ENCODE assay signal across 16 mouse cellular contexts in genomic region chr11:21081169-21081568, GRCm38 (mm10).
"Had no signal": no experiment of that assay in that cellular context is flagged by ENCODE, and none has a peak within 500 bp of the region (broad histone marks: within the 10 kb centered on the region; RNA-seq: fewer than 3 reads in every experiment).

No protein-coding gene starts in this region.

- H3K9me3 ChIP-seq: limb, embryonic 13.5 days; liver, embryonic 13.5 days; megakaryocyte, embryonic 14.5 days; midbrain, embryonic 15.5 days; neural tube, embryonic 15.5 days had no signal

- H3K27ac ChIP-seq: limb, embryonic 13.5 days; liver, embryonic 13.5 days; midbrain, embryonic 15.5 days; neural tube, embryonic 15.5 days had no signal

- H3K4me3 ChIP-seq: limb, embryonic 13.5 days; liver, embryonic 13.5 days; megakaryocyte, embryonic 14.5 days; midbrain, embryonic 15.5 days; neural tube, embryonic 15.5 days had no signal

- H3K9ac ChIP-seq: limb, embryonic 13.5 days; liver, embryonic 13.5 days; midbrain, embryonic 15.5 days; neural tube, embryonic 15.5 days had no signal

- DNase-seq: kidney, adult 8-10 months; kidney, postnatal 36 days; left cerebral cortex, postnatal 4 days; liver, embryonic 13.5 days; lung, adult 18-20 months; lung, postnatal 4 days; right cerebral cortex, adult 18-20 months; right cerebral cortex, postnatal 25 days; thymus, postnatal 36 days had no signal

- H3K27me3 ChIP-seq: limb, embryonic 13.5 days; megakaryocyte, embryonic 14.5 days; midbrain, embryonic 15.5 days; neural tube, embryonic 15.5 days had no signal

- H3K4me2 ChIP-seq: limb, embryonic 13.5 days; liver, embryonic 13.5 days; midbrain, embryonic 11.5 days; midbrain, embryonic 15.5 days; neural tube, embryonic 15.5 days had no signal

- H3K36me3 ChIP-seq: limb, embryonic 13.5 days; liver, embryonic 13.5 days; midbrain, embryonic 15.5 days; neural tube, embryonic 15.5 days had no signal

- ATAC-seq: intestine, postnatal 0 days; lung, postnatal 0 days; midbrain, embryonic 15.5 days had no signal

- H3K4me1 ChIP-seq: midbrain, embryonic 15.5 days; neural tube, embryonic 15.5 days had no signal
